Mouse (Mus musculus): ENCODE data around the gene 4931422A03Rik. TPM values are rescaled to one million over a fixed set of nuclear protein-coding genes. Genes with fewer than 3 reads are reported as not detected.

The 4931422A03Rik gene
- total and polyA plus RNA-seq, 3 experiments = not detected

GRCm38 (mm10) chr2:103955714-103956113, 72.4 kb downstream of the 4931422A03Rik start:
- Histone ChIP-seq H3K4me1 (ENCODE audit: control insufficient read depth, insufficient read depth, low read length) (no peaks in the 10 kb centered on the region), H3K36me3 (ENCODE audit: control insufficient read depth, insufficient read depth, low read length) (no peaks in the 10 kb centered on the region), H3K79me2 (replicated peaks; ENCODE audit: control insufficient read depth, insufficient read depth, low read length) (no peaks in the 10 kb centered on the region), H3K4me3 (no peak overlapping the region), H3K27ac (no peak overlapping the region), H3K9ac (ENCODE audit: low read depth, low read length) (no peak overlapping the region), H3K27me3 (ENCODE audit: control insufficient read depth, insufficient read depth, low read length) (no peaks in the 10 kb centered on the region)
- no peak for DNase-seq
- intact Hi-C loops (cut with DNase I) = no loop called here
- 57% methylated on average over 3 of the region's 3 CpGs for WGBS
- TF ChIP-seq POLR2A (IDR thresholded peaks at IDR 0.05; ENCODE audit: insufficient read depth, low read depth, low read length) = no peak
- no peak for TF ChIP-seq CTCF (IDR thresholded peaks at IDR 0.05)
- TF ChIP-seq EP300 (IDR thresholded peaks at IDR 0.05; ENCODE audit: insufficient read depth, low read depth, low read length) = no peak

- Histone ChIP-seq H3K4me1 (ENCODE audit: control insufficient read depth, insufficient read depth, low read length) (no peaks in the 10 kb centered on the region), H3K9ac (ENCODE audit: low read depth, low read length) (no peak overlapping the region), H3K79me2 (replicated peaks; ENCODE audit: control insufficient read depth, insufficient read depth, low read length) (no peaks in the 10 kb centered on the region), H3K27ac (no peak overlapping the region), H3K36me3 (ENCODE audit: control insufficient read depth, insufficient read depth, low read length) (no peaks in the 10 kb centered on the region), H3K27me3 (ENCODE audit: control insufficient read depth, insufficient read depth, low read length) (no peaks in the 10 kb centered on the region), H3K4me3 (no peak overlapping the region)
- no peak for TF ChIP-seq EP300 (IDR thresholded peaks at IDR 0.05; ENCODE audit: insufficient read depth, low read depth, low read length)
- TF ChIP-seq POLR2A (IDR thresholded peaks at IDR 0.05; ENCODE audit: insufficient read depth, low read depth, low read length) = no peak
- no peak for TF ChIP-seq CTCF (IDR thresholded peaks at IDR 0.05)
- intact Hi-C loops (cut with DNase I) = no loop called here
- WGBS = 90% methylated on average over 6 of the region's 6 CpGs
- no peak for DNase-seq
These were observed 74.9 kb downstream of the 4931422A03Rik start for GRCm38 (mm10) chr2:103953050-103953835.

GRCm38 (mm10) chr2:103947982-103948655, 80.0 kb downstream of the 4931422A03Rik start:
- intact Hi-C loops (cut with DNase I) = no loop called here
- TF ChIP-seq EP300 (IDR thresholded peaks at IDR 0.05; ENCODE audit: insufficient read depth, low read depth, low read length) (no peak), POLR2A (IDR thresholded peaks at IDR 0.05; ENCODE audit: insufficient read depth, low read depth, low read length) (no peak), CTCF (IDR thresholded peaks at IDR 0.05) (no peak)
- Histone ChIP-seq H3K27me3 (ENCODE audit: control insufficient read depth, insufficient read depth, low read length) (no peaks in the 10 kb centered on the region), H3K79me2 (replicated peaks; ENCODE audit: control insufficient read depth, insufficient read depth, low read length) (no peaks in the 10 kb centered on the region), H3K4me1 (ENCODE audit: control insufficient read depth, insufficient read depth, low read length) (no peaks in the 10 kb centered on the region; the same call in 1 of the 2 replicates), H3K27ac (no peak overlapping the region), H3K9ac (ENCODE audit: low read depth, low read length) (no peak overlapping the region), H3K4me3 (no peak overlapping the region), H3K36me3 (ENCODE audit: control insufficient read depth, insufficient read depth, low read length) (no peaks in the 10 kb centered on the region)
- no peak for DNase-seq
- 69% methylated on average over 8 of the region's 8 CpGs for WGBS

GRCm38 (mm10) chr2:103946892-103947291, 81.3 kb downstream of the 4931422A03Rik start:
- H3K79me2 ChIP-seq (replicated peaks; ENCODE audit: control insufficient read depth, insufficient read depth, low read length) = no peaks in the 10 kb centered on the region
- H3K36me3 ChIP-seq (ENCODE audit: control insufficient read depth, insufficient read depth, low read length) = no peaks in the 10 kb centered on the region
- DNase-seq = no peak
- H3K4me3 ChIP-seq = no peak overlapping the region
- H3K9ac ChIP-seq (ENCODE audit: low read depth, low read length) = no peak overlapping the region
- WGBS = 75% methylated on average over 8 of the region's 8 CpGs
- no peak overlapping the region for H3K27ac ChIP-seq
- H3K4me1 ChIP-seq (ENCODE audit: control insufficient read depth, insufficient read depth, low read length) = no peaks in the 10 kb centered on the region; the same call in 1 of the 2 replicates
- H3K27me3 ChIP-seq (ENCODE audit: control insufficient read depth, insufficient read depth, low read length) = no peaks in the 10 kb centered on the region
- intact Hi-C loops (cut with DNase I) = no loop called here
- TF ChIP-seq EP300 (IDR thresholded peaks at IDR 0.05; ENCODE audit: insufficient read depth, low read depth, low read length) (no peak), CTCF (IDR thresholded peaks at IDR 0.05) (no peak), POLR2A (IDR thresholded peaks at IDR 0.05; ENCODE audit: insufficient read depth, low read depth, low read length) (no peak)

GRCm38 (mm10) chr2:103945571-103946092, 82.5 kb downstream of the 4931422A03Rik start:
- H3K27ac ChIP-seq = no peak overlapping the region
- H3K9ac ChIP-seq (ENCODE audit: low read depth, low read length) = no peak overlapping the region
- DNase-seq = peak in 1 of 2 experiments; percentile 32
- intact Hi-C loops (cut with DNase I) = no loop called here
- H3K27me3 ChIP-seq (ENCODE audit: control insufficient read depth, insufficient read depth, low read length) = no peaks in the 10 kb centered on the region
- 45% methylated on average over 5 of the region's 5 CpGs for WGBS
- no peaks in the 10 kb centered on the region; the same call in 1 of the 2 replicates for H3K4me1 ChIP-seq (ENCODE audit: control insufficient read depth, insufficient read depth, low read length)
- no peaks in the 10 kb centered on the region for H3K36me3 ChIP-seq (ENCODE audit: control insufficient read depth, insufficient read depth, low read length)
- no peaks in the 10 kb centered on the region for H3K79me2 ChIP-seq (replicated peaks; ENCODE audit: control insufficient read depth, insufficient read depth, low read length)
- no peak overlapping the region for H3K4me3 ChIP-seq
- no peak for TF ChIP-seq EP300 (IDR thresholded peaks at IDR 0.05; ENCODE audit: insufficient read depth, low read depth, low read length)
- no peak for TF ChIP-seq POLR2A (IDR thresholded peaks at IDR 0.05; ENCODE audit: insufficient read depth, low read depth, low read length)
- TF ChIP-seq CTCF (IDR thresholded peaks at IDR 0.05) = no peak

Data from heart, adult 2 months (tissue).